Mouse (Mus musculus) brain, embryonic 18.5 days (tissue): ENCODE data around the gene Dnttip2.
A peak's percentile ranks its signal among the peaks of the same experiment; 100 is the strongest.
"Not testable (repeated sequence)": the region's sequence is repeated elsewhere in the genome, so short reads cannot be mapped to it uniquely, and the experiment has no call there.

ENCODE experiments used
- DNase-seq: peaks from one replicate; pipeline ENCODE4 v3.0.0-alpha.2; 2012; ENCODE audit warnings: low read depth, low spot score

Dnttip2 gene

GRCm38 (mm10) chr3:122274241-122275024, at the start of gene Dnttip2:
Gene Dnttip2 (plus strand): TSS chr3:122274388.
- peak; percentile 92 for DNase-seq

GRCm38 (mm10) chr3:122226972-122227371, 47.2 kb upstream of the Dnttip2 start:
- not testable (repeated sequence) for DNase-seq

- DNase-seq, result no peak
These were observed 38.4 kb upstream of the Dnttip2 start for GRCm38 (mm10) chr3:122235772-122236171.

- no peak for DNase-seq
These were observed 31.3 kb upstream of the Dnttip2 start for GRCm38 (mm10) chr3:122242876-122243275.

GRCm38 (mm10) chr3:122243416-122244167, 30.6 kb upstream of the Dnttip2 start:
- no peak for DNase-seq

GRCm38 (mm10) chr3:122244759-122245158, 29.4 kb upstream of the Dnttip2 start:
- DNase-seq, result no peak

- DNase-seq, result peak; percentile 77
These were observed 28.8 kb upstream of the Dnttip2 start, which contains the start of gene Gclm for GRCm38 (mm10) chr3:122245215-122245877. Gene Gclm (plus strand): TSS chr3:122245557.

GRCm38 (mm10) chr3:122245878-122246332, 28.3 kb upstream of the Dnttip2 start:
- no peak for DNase-seq

- no peak for DNase-seq
These were observed 27.8 kb upstream of the Dnttip2 start for GRCm38 (mm10) chr3:122246406-122246805.

- no peak for DNase-seq
These were observed 27.0 kb upstream of the Dnttip2 start for GRCm38 (mm10) chr3:122246986-122247767.

- no peak for DNase-seq
These were observed 26.5 kb upstream of the Dnttip2 start for GRCm38 (mm10) chr3:122247768-122248100.

GRCm38 (mm10) chr3:122252466-122253253, 21.5 kb upstream of the Dnttip2 start:
- DNase-seq, result no peak

GRCm38 (mm10) chr3:122254050-122254449, 20.1 kb upstream of the Dnttip2 start:
- DNase-seq, result not testable (repeated sequence)

GRCm38 (mm10) chr3:122269986-122270385, 4.2 kb upstream of the Dnttip2 start:
- no peak for DNase-seq

- not testable (repeated sequence) for DNase-seq
These were observed 1.6 kb upstream of the Dnttip2 start for GRCm38 (mm10) chr3:122272565-122272964.

- peak; percentile 56 for DNase-seq
These were observed 564 bp upstream of the Dnttip2 start for GRCm38 (mm10) chr3:122273407-122274240.

GRCm38 (mm10) chr3:122275111-122275510, 923 bp downstream of the Dnttip2 start:
- no peak for DNase-seq

- no peak for DNase-seq
These were observed 13.0 kb downstream of the Dnttip2 start for GRCm38 (mm10) chr3:122287195-122287594.

GRCm38 (mm10) chr3:122288613-122289195, 14.5 kb downstream of the Dnttip2 start:
- DNase-seq, result no peak
